Mouse (Mus musculus) thymus, postnatal 36 days (tissue): Measurements from ENCODE around the gene Src.
A peak's percentile ranks its signal among the peaks of the same experiment; 100 is the strongest.
"Not testable (repeated sequence)": the region's sequence is repeated elsewhere in the genome, so short reads cannot be mapped to it uniquely, and the experiment has no call there.

ENCODE experiments used
- DNase-seq, 2 experiments: peaks; one replicate each; pipeline ENCODE4 v3.0.0; 2022; ENCODE audit warnings: mixed read lengths in 2 of 2

Gene Src

DNA sequence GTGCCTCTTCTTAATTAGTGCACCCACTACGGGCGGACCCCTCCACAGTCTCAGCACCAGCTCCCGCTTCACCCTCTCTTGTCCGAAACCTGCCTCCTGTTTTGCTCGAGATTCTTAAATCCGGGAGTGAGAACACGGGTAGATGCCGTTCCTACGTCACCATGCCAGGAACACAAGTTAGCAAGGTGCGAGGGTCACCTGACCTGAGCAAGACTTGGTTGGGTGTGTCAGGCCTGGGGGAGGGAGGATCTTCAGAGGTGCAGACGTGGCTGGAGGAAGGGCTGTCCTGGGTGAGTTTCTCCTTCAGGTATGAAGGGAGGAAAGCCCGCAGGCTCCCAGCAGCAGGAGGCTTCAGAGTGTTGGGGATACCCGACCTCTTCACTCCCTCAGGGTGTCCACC, at the start of gene Src:
TSS of gene Src (plus strand) at position 239 of the 400 bp plus-strand sequence.
- DNase-seq, result no peak

- no peak for DNase-seq
These were observed 46.5 kb upstream of the Src start for GRCm38 (mm10) chr2:157371696-157372095.

GRCm38 (mm10) chr2:157373681-157374080, 44.6 kb upstream of the Src start:
- no peak for DNase-seq

DNA sequence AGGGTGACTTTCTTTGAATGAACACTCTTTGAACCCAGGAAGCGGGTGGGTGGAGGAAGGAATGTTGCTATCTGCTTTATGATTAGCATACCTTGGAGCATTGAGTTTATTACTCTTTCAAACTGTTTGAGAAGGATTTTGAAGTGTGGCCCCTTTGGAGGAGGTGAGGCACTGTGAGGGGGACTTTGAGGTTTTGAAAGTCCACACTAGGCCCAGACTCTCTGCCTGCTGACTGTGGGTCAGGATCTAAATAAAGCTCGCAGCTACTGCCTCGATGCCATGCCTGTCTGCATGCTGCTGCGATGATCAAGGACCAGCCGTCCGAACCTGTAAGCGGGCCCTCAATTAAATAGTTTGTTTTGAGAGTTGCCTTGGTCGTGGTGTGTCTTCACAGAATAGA, 43.2 kb upstream of the Src start:
- no peak for DNase-seq

- DNase-seq, result no peak
These were observed 42.2 kb upstream of the Src start for GRCm38 (mm10) chr2:157375794-157376757.

DNA sequence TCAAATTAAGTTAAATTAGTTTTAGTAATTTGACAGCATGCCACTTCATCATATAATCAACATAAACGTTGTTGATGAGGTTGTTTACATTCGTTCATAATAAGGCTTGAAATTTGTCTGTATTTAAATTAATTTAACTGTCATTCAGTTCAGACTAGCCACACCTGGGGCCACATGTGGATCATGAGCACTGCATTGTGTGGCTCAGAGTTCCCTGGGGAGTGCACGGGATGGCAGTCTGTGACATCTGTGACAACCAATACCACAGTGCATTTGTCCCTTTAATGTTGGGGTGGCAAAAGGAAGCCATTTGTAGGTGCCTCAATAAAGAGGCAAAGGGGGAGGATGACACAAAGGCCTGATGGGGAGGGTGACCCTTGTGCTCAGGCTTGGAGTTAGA, 41.2 kb upstream of the Src start:
- no peak for DNase-seq

DNA sequence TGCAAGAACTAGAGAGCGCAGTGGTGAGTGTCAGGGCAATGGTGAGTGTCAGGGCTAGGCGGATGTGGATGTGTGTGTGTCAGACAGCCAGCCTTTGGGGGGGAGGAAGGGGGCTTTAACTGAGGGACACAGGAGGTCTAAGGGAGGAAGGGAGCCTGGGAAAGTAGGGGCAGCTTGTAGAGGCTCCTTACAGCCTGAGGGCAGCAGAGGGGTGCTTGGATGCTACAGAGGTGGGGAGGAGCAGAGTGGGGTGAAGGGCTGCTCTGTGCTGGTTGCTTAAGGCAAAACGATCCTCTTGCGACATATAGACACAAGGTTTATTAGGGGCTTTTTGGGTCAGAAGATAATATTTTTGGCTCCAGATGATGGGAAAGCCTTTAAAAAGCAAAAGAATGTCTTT, 33.4 kb upstream of the Src start:
- no peak for DNase-seq

DNA sequence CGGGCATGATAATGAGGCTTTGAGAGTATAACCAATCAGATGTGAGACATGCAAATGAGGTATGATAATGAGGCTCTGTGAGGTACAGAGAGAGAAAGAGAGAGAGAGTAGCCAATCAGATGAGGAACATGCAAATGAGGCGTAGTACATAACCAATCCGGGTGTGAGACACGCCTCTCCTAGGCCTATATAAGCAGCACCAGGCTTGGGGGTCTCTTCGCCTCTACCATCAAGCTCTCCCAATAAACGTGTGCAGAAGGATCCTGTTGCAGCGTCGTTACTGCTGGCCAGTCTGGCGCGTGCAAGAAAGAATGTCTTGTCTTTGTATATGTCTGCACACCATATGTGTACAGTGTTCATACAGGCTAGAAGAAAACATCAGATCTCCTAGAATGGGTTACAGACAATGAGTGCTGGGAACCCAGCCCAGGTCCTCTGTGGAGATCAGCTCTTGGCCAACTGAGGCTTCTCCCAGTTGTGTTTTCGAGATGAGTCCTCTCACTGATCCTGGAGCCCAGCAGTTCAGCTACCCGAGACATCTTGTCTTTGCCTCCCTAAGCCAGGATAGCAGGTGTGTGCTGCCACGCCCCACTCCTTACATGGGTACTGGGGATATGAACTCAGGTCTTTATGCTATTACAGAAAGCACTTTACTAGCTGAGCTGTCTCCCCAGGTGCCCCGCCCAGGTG, 29.2 kb upstream of the Src start:
- not testable (repeated sequence) for DNase-seq

DNA sequence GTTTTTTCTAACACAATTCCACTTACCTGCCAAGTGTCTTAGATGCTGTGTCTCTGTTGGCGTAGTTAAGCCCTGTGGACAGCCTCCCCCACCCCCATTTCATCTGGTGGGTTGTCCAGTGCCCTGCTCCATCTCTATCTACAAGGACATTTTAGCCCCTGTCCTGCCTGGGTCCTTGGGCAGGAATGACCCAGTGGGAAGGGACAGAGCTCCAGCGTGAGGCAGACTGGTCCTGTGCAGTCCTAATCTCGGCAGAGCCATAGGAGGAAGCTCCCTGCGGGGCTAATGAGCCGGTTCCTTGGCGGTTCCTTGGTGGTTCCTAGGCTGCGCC, 28.7 kb upstream of the Src start:
- no peak for DNase-seq

- no peak for DNase-seq
These were observed 25.9 kb upstream of the Src start for GRCm38 (mm10) chr2:157392331-157392730.

- DNase-seq, result no peak
These were observed 24.7 kb upstream of the Src start for GRCm38 (mm10) chr2:157393549-157393948.

DNA sequence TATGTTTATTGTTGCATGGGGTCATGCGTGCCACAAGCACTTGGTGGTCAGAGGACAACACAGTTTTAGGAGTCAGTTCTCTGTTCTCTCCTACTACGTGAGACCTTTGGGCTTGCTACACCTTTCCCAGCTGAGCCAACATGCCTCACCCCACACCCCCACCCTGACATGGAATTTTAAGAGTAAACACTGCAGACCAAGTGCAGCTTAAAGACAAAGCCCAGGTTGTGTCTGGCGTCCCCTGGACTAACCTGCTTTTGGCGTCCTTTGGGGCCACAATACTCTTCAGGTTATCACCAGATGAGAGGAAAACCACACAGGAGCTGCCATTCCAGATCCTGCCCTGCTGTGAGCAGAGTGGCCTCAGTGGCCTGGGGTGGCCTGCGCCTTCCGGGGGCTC, 23.4 kb upstream of the Src start:
- DNase-seq, result no peak

- DNase-seq, result no peak
These were observed 22.9 kb upstream of the Src start for GRCm38 (mm10) chr2:157395371-157395770.

- peak; percentile 20 to 33 for DNase-seq
These were observed 22.3 kb upstream of the Src start for GRCm38 (mm10) chr2:157395960-157396359.

DNA sequence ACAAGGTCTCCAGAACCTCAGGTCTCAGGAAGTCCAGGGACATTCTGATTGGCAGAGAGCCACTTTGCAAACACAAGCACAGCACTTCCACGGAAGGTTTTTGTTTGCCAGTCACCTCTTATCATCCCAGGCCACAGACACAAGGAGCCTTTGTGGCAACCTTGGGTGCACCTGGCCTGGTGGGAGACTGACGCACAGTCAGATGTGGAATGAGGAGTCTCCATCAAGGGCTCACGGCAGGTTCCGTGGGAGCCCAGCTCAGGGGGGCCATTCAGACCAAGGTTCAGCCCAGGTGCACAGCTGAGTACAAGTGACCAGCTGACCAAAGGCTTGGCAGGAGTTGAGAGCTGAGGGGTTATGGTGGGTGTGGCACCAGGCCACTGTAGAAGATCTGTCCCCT, 20.9 kb upstream of the Src start:
- no peak for DNase-seq

DNA sequence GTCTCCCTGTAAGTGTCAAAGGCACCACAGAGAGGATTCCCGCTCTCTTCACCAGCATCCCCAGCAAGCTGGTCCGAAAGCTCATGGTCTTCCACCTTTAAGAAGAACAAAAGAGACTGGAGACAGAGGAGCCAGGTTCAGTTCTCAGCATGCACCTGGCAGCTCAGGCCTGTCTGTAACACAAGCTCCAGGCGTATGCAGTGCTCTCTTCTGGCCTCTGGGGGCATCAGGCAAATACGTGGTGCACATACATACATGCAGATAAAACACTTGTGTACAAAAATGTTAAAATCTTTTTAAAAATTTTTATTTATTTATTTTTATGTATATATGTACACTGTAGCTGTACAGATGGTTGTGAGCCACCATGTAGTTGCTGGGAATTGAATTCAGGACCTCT, 19.7 kb upstream of the Src start:
- no peak for DNase-seq

- DNase-seq, result no peak
These were observed 18.4 kb upstream of the Src start for GRCm38 (mm10) chr2:157399797-157400196.

GRCm38 (mm10) chr2:157400491-157400890, 17.8 kb upstream of the Src start:
- DNase-seq, result no peak

DNA sequence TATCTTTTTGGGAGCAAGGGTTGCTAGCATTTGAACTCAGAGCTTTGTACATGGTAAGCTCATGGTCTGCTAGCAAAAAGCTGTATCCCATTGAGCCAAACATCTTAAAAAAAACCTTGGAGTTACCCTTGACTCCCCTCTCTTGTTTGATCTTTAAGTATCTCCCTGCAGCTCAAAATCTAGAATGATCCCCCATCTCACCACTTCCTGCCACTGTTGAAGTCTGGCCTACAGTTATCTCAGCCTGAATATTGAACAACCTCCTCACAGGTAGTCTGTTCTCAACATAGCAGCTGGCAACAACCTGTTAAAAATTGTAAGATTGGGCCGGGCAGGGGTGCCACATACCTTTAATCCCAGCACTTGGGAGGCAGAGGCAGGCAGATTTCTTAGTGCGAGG, 17.0 kb upstream of the Src start:
- no peak for DNase-seq

DNA sequence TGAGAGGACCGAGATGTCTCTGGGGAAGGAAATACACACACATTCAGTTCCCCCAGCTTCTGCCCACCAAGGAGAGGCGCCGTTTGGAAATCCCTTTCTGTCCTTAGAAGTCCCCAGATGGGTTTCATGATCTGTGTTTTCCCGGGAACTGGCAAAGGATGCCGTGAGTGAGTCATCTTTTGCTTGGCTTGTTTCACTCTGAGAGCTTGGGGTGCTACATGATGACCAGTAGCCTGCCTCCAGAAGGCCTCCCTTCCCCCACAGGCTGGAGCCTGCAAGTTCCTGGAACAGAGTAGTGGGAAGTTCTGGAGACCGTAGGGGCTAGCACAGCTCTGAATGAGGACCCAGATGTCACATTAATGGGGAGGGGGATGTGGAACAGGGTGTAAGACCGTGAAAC, 10.6 kb upstream of the Src start:
- no peak for DNase-seq

GRCm38 (mm10) chr2:157409793-157410533, 8.3 kb upstream of the Src start:
- DNase-seq, result no peak

GRCm38 (mm10) chr2:157411151-157411693, 7.0 kb upstream of the Src start:
- DNase-seq, result no peak

GRCm38 (mm10) chr2:157412497-157412896, 5.7 kb upstream of the Src start:
- no peak for DNase-seq
